Mouse (Mus musculus) left cerebral cortex, adult 8-10 months (tissue): ENCODE measurements around the gene Usp10. TPM values are rescaled to one million over a fixed set of nuclear protein-coding genes. Genes with fewer than 3 reads are reported as not detected.
A peak's percentile ranks its signal among the peaks of the same experiment; 100 is the strongest.

Source experiments
- DNase-seq, 2 experiments: peaks; one replicate each; pipeline ENCODE4 v3.0.0; 2022; ENCODE audit warnings: low spot score in 2 of 2
- total RNA-seq, 4 experiments: library from RNA; stranded (reverse); gene quantifications; 2 replicates each; pipeline ENCODE4 v1.2.4; 2022

Gene Usp10
- total RNA-seq, 4 experiments from 2014 or later, result 79.8 to 83.3 (median 82.0) TPM

DNA sequence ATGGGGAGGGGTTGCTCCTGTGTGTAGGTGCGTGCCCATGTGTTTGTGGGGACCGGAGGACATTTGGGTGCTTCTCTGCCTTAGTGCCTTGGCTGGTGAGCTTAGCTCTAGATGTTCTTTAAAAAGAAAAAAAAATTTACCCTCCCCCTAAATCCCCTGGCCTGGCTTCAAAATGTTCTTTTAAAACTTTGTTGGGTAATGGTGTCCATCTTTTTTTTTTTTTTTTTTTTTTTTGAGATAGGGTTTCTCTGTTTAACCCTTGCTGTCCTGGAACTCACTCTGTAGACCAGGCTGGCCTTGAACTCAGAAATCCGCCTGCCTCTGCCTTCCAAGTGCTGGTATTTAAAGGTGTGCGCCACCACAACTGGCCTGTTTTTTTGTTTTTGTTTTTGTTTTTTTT lies 5.1 kb downstream of the Usp10 start:
- DNase-seq, result no peak

DNA sequence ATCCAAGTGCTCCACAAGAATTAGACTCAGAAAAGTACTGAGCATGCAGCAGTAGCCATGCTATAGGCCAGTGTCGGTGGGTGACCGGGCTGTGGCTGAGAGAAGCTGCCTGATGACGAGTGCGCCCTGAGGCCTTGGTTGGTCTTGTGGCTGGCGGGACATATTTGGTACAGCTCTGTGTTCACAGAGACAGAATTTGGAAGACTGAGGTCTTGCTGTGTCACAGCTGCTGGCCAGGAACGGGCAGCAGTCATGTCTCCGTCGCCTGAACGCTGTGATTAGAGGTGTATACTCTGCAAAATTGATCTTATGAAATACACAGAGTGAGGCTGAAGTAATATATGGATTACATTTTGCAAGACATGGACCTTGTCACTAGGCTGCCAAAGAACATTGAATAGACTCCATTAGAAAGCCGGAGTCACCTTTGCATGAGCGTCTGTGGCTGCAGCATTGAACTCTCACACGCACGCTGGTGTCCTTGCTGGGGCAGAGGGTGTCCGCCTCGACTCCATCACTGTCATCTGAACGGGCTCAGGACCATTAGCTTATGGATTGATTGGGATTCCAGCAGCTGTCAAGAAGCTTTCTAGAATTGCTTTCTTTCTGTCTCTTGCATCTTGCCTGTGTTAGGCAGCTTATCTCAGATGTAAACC lies 6.2 kb downstream of the Usp10 start:
- no peak for DNase-seq

DNA sequence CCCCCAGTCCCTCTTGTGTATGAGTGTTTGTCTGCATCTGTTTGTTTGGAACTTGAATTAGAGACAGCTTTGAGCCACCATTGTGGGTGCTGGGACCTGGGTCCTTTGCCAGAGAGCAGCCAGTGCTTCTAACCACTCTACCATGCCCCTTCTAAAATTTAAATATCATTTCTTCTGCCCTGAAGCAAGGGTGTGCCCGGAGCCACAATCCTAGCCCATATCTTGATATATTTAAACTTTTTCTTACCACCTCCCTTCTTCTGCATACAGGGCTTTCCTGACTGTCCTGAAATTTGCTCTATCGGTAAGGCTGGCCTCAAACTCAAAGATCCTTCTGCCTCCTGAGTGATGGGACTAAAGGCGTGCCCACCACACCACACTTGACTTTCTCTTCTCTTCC lies 7.3 kb downstream of the Usp10 start:
- DNase-seq, result no peak

DNA sequence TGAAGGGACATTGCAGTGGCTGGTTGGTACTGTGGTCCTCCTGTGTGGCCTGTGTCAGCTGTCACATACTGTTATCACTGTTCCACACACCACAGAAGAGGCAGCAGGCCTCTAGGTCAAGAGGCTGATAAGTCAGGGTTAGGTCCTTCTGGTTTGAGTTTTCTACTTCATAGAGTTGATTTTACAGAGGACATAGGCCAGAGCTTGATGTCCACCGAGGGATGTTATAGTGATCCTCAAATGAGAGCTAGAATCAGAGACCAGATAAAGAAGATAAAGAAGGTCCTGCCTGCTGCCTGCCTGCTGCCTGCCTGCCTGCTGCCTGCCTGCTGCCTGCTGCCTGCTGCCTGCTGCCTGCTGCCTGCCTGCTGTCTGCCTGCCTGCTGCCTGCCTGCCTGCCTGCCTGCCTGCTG lies 8.0 kb downstream of the Usp10 start:
- DNase-seq, result no peak

DNA sequence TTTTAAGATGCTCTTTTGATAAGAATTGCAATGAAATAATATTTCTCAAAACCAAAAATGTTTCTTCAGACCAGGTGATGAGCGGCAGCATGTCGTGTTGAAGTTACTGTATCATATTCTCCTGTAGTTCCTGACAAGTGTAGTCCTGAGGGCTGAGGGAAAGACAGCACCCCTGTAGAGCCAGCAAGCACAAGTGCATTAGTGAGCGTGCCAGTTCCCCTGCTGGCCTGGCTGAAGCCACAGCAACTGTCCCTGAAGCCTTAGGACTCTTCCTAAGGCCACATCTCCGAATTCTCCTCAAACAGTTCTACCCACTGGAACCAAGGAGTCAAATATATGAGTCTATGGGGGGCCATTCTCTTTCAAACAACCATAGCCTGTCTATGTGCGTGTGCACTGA lies 13.1 kb downstream of the Usp10 start:
- no peak for DNase-seq

DNA sequence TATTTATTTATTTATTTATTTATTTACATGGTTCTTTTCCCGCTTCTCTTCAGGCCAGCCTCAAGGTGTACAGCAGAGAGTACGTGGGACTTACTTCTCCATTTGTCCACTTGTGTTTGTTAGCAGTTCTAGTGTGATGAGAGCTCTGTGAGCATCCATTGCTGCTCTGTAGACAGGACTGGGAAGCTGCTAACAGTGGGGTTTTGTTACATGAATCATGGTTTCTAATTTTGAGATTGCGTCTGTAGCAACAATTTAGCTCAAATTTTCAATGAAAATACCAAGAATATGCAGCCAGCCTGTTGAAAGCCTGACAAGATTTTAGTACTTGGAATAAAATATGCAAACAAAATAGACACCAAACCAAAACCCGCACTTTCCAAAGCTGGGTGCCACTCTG lies 15.3 kb downstream of the Usp10 start:
- no peak for DNase-seq

DNA sequence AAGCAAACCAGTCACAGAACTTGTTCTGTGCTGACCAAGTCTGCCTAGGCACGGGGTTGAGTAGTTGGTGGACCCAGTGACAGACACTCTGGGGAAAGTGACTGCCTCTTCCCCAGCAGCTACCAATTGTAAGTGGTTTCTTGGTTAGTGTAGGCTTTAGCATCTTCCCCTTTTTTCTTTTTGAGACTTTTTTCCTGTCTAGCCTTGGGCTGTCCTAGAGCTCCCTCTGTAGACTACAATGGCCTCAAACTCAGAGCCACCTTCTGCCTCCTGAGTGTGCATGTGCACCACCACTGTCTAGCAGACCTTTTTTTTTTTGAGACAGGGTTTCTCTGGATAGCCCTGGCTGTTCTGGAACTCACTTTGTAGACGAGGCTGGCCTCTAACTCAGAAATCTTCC lies 16.3 kb downstream of the Usp10 start:
- no peak for DNase-seq

DNA sequence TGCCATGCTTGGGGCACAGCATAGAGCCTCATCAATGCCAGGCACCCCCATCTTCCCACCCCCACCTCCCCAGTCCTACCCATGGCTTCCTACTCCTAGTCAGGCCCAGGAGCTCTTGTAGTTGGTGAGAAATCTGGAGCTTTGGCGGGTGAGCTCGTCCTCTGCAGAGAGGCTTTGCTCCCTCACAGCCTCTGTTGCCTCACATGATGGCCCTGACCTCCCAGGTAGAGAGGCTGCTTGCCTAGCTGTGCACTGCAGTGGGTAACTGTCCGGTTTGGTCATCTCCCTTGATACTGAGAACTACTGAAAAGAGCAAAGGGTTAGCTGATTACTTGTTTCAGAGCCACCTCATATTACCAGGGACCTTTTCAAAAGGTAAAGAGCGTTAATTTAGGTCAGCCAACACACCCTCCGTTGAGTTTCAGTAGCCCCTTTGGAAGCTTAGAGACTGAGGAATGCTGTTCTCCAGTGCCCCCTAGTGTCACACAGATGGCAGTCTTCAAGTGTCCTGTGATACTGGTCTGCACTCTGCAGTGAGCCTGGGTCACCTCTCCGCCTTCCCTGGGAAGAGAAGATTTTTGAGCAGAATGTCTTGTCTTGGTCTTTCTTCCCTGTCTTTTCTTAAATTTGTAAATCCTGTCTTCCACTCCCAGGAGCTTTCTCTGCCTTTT lies 17.4 kb downstream of the Usp10 start:
- DNase-seq, result no peak

DNA sequence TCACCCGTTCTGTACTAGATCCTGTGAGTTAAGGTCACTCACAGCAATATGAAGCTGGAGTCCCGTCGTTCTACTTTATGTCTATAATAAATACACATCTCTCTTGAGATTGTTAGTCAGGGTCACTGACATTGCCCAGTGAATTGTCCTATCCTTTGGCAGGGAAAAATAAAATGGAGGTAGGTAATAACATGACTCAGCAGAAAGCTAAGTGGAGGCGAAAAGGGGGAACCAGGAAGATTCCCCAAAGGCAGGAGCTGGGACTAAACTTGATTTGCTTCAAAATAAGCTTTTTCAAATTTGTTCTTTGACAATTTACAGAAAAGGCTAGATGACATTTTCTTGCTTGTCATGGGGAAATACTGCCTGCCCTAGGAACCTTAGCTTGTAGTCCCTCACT lies 21.2 kb downstream of the Usp10 start:
- no peak for DNase-seq

DNA sequence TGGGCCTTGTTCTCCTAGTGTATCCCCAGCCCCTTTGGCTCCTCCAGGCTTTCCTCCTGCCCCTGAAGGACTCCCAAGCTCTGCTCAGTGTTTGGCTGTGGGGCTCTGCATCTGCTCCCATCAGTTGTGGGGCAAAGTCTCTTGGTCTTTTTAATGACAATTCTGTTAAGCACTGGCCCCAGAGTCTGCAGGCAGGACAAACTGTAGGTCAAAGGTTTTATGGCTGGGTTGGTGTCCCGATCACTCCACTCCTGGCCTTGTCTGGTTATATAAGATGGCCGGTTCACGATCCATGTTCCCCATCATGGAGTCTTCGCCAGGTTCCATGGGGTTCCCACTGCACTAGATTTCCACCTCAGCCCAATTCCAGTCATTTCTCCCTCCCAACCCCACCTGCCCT lies 23.5 kb downstream of the Usp10 start:
- no peak for DNase-seq

DNA sequence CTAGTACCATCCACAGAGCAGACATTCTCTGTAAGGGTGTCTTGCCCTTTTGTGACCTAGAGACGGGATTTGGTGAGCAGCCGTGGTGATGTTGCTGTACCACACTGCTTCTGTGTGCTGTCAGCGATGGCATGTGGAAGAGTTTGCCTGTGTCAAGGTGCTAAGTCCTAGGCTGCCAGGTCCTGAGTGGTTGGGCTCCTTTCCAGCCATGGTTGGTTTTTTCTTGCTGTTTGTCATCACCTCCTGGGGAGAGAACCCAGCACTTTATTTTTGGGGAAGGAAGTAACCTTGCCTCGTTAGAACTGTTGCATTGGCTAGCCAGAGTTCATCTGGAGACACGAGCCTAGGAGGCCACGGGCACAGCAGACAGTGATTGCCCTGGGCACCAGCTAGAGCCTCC lies 25.4 kb downstream of the Usp10 start:
- DNase-seq, result no peak

DNA sequence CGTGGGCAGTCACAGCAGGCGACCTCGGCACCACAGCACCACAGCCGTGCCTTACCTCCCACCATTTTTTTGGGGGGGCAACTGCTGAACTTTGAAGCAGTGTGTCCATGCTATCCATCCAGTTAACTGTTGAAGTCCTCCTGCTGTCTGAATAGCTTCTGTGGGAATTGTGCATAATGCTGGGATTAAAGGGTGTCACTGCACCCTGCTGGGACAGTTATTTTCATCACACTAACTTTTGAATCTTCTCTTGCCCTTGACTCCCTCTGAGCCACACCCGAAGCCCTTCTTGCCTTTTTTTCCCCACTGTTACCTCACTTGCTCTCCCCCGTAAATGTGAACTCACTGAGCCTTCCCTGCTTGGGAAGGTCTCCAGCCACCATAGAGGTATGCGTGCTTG lies 28.3 kb downstream of the Usp10 start:
- no peak for DNase-seq

DNA sequence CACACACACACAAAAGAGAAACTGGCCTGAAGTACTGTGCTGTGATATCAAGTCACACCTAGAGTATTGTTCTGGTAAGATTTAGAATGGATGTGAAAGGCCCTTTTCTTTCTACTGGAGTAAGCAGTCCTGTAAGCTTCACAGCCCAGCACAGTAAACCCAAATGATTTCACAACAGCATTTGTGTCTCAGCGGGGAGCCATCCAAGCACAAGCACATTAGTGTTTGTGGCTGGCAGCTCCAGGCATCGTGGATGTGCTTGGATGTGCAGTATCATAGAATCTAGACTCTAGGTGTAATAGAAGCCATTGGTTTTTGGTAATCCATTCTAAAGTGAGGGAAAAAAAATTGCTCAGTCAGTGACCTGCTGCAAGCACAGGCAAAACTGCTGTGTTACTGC lies 29.2 kb downstream of the Usp10 start:
- no peak for DNase-seq

DNA sequence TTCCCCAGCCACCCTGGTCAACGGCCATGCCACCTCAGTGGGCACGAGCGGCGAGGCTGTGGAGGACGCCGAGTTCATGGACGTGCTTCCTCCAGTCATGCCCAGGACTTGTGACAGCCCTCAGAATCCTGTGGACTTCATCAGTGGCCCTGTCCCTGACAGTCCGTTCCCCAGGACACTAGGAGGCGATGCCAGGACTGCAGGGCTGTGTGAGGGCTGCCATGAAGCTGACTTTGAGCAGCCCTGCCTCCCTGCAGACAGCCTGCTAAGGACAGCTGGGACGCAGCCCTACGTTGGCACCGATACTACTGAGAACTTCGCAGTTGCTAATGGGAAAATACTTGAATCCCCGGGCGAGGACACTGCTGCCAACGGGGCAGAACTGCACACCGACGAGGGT lies 31.3 kb downstream of the Usp10 start:
- no peak for DNase-seq

DNA sequence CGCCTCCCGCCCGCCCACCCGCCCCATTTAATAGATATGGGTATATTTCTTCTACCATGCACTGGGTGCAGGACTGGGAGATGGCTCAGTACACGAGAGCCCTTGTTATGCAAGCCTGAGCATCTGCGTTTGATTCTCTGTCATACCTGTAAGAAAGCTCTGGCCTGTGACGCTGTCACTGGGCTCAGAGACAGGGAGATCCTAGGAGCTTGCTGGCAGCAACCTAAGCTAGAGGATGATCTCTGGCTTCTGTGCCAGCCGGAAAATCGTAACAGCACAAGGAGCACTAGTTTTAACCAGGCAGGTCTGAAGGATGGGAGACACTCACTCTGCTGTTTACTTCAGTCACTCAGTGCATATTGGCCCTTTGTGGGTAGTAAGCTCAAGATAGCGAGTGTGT lies 33.5 kb downstream of the Usp10 start:
- no peak for DNase-seq

DNA sequence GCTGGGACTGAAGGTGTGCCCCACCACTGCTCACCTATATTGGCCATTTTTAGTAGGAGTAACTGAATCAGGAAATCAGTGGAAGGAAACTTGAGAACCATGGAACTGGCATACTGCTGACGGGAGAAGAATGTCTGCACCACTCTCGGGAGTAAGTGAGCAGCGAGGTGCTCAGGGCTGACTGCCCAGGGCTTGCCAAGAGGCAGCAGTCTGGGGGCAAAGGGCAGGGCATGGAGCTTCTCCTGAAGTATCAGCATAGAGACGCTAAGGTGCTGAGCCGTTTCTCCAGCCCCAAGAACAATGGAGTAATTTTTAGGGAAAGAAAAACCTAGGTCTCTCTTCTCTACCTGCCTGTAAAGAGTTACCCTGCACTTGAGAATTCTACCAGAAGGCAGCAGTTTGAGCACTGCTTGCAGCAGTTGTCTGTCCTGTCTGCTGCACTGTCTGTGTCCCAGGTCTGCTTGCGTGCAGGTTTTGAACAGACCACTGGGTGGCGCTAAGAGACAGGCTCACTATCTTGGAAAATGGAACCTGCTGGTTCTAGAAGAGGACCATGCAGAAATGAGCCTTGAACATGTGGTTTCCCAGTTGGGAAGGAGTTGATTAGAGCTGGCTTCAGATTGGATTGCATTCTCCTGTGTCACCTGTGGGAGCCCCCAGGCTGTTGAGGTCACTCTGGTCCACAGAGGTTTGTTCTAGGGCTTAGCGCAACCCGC lies 34.1 kb downstream of the Usp10 start:
- DNase-seq, result peak in 1 of 2 experiments; percentile 67

DNA sequence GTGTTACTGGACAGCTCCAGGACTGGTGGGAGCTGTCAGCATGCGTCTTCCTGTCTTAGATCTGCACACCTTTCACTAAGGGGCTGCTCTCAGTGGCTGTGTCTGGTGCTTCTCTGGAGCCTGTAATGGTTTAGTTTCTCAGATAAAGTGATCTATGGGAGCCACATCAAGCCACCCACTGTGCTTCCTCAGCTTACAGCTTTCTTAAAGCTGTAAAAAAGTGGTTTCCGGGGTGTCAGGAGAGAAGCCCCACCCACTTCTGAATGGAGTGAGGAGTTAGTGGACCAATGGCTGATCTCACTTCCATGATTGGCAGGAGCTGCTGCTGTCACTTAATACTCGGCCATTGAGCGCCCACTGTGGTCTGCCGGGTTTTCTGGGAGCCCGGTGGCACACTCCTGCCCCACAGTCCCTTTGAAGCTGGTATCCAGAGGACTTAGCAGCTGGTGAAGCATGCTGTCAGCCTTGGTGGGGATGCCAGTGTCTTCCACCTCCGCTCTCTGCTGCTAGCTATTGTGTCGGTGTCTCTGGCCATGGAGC lies 36.2 kb downstream of the Usp10 start:
- DNase-seq, result no peak

DNA sequence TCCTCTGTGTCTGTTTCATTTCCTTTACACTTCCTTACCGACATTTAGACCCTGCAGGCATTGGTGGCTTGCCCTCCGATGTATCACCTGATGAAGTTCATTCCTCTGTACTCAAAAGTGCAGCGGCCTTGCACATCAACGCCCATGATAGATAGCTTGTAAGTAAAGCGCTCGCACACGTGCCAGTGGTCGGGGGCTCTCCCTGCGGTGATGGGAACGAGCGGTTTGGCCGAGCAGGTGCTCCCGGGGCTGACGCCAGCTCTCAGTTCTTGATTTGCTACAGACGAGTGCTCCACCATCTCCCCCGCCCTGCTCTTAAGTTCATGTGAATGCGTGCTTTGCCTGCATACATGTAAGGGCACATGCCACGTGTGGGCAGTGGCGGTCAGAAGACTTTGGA lies 37.5 kb downstream of the Usp10 start:
- DNase-seq, result no peak

DNA sequence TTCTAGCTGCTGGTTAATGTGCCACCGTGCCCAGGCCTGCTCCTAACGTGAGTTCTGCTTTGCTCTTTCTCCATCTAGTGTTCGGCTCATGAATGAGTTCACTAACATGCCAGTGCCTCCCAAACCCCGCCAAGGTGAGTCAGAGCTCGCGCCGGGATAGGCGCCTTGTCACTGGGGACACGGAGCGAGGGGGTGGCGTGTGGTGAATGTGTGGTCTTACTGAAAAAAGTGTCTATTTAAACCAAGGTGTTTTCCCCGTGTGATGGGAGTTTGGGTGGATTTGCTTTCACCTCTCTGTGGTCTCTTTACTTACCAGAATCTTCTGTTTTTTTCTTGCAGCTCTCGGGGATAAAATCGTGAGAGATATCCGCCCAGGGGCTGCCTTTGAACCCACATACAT lies 38.2 kb downstream of the Usp10 start:
- DNase-seq, result peak in 1 of 2 experiments; percentile 53

DNA sequence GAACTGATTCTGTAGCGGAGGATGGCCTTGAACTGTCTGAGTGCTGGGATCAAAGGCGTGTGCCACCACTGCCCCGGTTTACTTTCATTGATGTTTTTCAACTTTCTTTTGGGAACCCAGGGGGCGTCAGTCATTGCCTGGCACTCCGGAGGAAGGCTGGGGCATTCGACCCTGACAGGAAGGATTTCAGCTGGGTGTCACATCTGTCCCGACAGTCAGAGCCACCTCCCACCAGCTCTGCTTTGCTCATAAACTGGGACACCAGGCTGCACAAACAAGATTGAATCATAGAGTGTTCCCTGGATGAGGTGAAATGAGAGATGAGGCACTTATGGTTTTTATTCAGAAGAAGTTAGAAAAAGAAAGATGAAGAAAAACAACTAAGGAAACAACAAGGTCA lies 42.1 kb downstream of the Usp10 start:
- no peak for DNase-seq

DNA sequence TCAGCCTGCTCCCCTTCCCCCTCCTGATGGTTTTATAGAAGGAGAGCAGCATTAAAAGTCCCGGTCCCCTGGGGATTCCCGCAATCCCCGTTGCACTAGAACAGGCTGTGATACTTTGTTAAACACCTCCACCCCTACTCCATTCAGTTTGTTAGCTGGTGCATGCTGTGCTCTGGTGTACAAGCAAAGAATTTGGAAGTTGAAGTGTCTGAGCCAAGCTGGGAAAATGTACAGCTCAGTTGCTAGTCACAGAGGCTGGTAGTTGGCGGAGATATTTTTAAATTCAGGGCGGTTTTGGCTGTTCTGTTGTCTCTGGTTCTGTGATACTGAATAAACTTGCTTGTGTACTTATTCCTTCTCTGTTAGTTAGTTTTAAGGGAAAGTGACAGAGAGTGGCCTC lies 42.6 kb downstream of the Usp10 start:
- DNase-seq, result peak in 1 of 2 experiments; percentile 63

DNA sequence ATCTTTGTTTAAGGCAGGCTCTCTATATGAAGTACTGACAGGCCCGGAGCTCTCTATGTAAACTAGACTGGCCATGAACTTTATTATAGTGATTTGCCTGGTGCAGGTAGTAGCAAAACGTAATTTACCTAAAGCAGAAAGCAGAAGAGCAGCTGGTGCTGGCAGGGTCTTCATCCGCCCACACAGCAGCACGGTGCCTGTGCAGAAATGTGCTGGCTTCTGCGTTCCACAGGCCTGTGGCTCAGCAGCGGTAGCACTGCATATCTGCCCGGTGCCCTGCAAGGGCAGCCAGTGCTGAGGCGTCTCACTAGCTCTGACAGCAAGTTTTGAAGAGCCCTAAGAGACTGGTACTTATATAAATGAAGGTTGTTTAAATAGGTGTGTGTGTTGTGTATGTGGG lies 45.2 kb downstream of the Usp10 start:
- DNase-seq, result no peak

DNA sequence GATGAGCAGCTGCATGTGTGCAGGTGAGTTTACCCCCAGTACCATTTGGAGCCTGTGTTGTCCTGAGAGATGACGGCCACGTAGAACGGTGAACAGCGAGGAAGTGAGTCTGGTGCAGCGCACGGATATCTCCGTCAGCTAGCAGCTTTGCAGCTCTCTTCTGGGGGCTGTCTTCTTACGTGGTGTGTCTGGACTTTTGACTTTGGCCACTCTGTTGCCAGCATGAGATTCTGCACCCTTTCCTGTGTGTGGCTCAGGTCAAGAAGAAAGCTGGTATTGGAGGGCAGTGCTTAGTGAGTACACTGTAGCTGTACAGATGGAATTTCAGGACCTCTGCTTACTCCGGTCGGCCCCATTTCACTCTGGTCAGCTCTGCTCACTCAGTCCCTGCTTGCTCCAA lies 47.9 kb downstream of the Usp10 start:
- DNase-seq, result no peak
